Mouse (Mus musculus) stomach, embryonic 14.5 days (tissue): Measurements from ENCODE around the gene Vapa. TPM values are rescaled to one million over a fixed set of nuclear protein-coding genes. Genes with fewer than 3 reads are reported as not detected.
"Not testable (repeated sequence)": the region's sequence is repeated elsewhere in the genome, so short reads cannot be mapped to it uniquely, and the experiment has no call there.

Experiments
- ATAC-seq: fragments of 200-750 bp; cut with Nextera tagmentation; 2 replicates; pipeline ENCODE4 v1.8.0; 2017; ENCODE audit warnings: low read depth, moderate TSS enrichment; ENCODE audit not compliant: insufficient number of reproducible peaks, insufficient read depth, low FRiP score
- H3K27ac ChIP-seq: fragments of 300-500 bp; sonication (generic); 2 replicates; pipeline ENCODE4 v1.5.1; 2014; ENCODE audit warnings: mild to moderate bottlenecking, low read length, moderate library complexity, mixed read lengths
- H3K27me3 ChIP-seq: fragments of 300-500 bp; sonication (generic); 2 replicates; pipeline ENCODE4 v1.6.1; 2014; ENCODE audit warnings: low read length, control low read depth, mixed read lengths; ENCODE audit not compliant: control insufficient read depth, insufficient read depth
- H3K36me3 ChIP-seq: fragments of 300-500 bp; sonication (generic); 2 replicates; pipeline ENCODE4 v1.6.1; 2014; ENCODE audit warnings: mild to moderate bottlenecking, control low read depth, low read length, moderate library complexity, mixed read lengths; ENCODE audit not compliant: control insufficient read depth, insufficient read depth
- H3K4me1 ChIP-seq: fragments of 300-500 bp; sonication (generic); 2 replicates; pipeline ENCODE4 v1.6.1; 2014; ENCODE audit warnings: low read length, control low read depth, mixed read lengths; ENCODE audit not compliant: control insufficient read depth, insufficient read depth
- H3K4me2 ChIP-seq: fragments of 300-500 bp; sonication (generic); replicated peaks from 2 replicates; pipeline ENCODE4 v1.6.1; 2014; ENCODE audit warnings: low read depth, low read length, control low read depth
- H3K4me3 ChIP-seq: fragments of 300-500 bp; sonication (generic); 2 replicates; pipeline ENCODE4 v1.5.1; 2014; ENCODE audit warnings: low read depth, low read length, control low read depth
- H3K9ac ChIP-seq: fragments of 300-500 bp; sonication (generic); replicated peaks from 2 replicates; pipeline ENCODE4 v1.6.1; 2014; ENCODE audit warnings: low read depth, mild to moderate bottlenecking, control low read depth, low read length, moderate library complexity, mixed read lengths
- H3K9me3 ChIP-seq: fragments of 300-500 bp; sonication (generic); 2 replicates; pipeline ENCODE4 v1.6.1; 2016; ENCODE audit warnings: low read depth, low read length, control low read depth; ENCODE audit not compliant: control insufficient read depth
- WGBS: fragments of 180-500 bp; shearing (Covaris S2); extraction: QIAGEN DNeasy Blood & Tissue Kit; methylation state at CpG from one replicate; pipeline ENCODE4 v1.1.7; 2014; 5-methylcytosine and 5-hydroxymethylcytosine counted together
- polyA plus RNA-seq: library from polyadenylated mRNA; unstranded; fragments of >200 nt; fragmentation: Nextera tagmentation; extraction: Ambion mirVana; gene quantifications from 2 replicates; pipeline ENCODE4 v1.2.1, GENCODE M21; 2014

The Vapa gene
- polyA plus RNA-seq, 1 experiment from 2014 or later: 182 TPM

- Histone ChIP-seq H3K9ac (no peak overlapping the region), H3K36me3 (no peaks in the 10 kb centered on the region), H3K4me1 (no peaks in the 10 kb centered on the region), H3K27ac (no peak overlapping the region), H3K4me3 (no peak overlapping the region), H3K27me3 (no peaks in the 10 kb centered on the region), H3K9me3 (no peaks in the 10 kb centered on the region), H3K4me2 (no peak overlapping the region)
- WGBS: 42% methylated on average over 9 of the region's 9 CpGs
- ATAC-seq: no peak
Measured at GRCm38 (mm10) chr17:65558217-65558616, 55.1 kb downstream of the Vapa start.

GRCm38 (mm10) chr17:65557212-65557611 lies 56.1 kb downstream of the Vapa start:
- Histone ChIP-seq H3K4me3 (no peak overlapping the region), H3K4me1 (no peaks in the 10 kb centered on the region), H3K27me3 (no peaks in the 10 kb centered on the region), H3K9ac (no peak overlapping the region), H3K27ac (no peak overlapping the region), H3K36me3 (no peaks in the 10 kb centered on the region), H3K9me3 (no peaks in the 10 kb centered on the region), H3K4me2 (no peak overlapping the region)
- ATAC-seq: no peak
- WGBS: 76% methylated on average over 6 of the region's 6 CpGs

- ATAC-seq: no peak
- 60% methylated on average over 10 of the region's 10 CpGs for WGBS
- Histone ChIP-seq H3K9me3 (no peaks in the 10 kb centered on the region), H3K4me3 (no peak overlapping the region), H3K4me2 (no peak overlapping the region), H3K27ac (no peak overlapping the region), H3K9ac (no peak overlapping the region), H3K4me1 (no peaks in the 10 kb centered on the region), H3K27me3 (no peaks in the 10 kb centered on the region), H3K36me3 (no peaks in the 10 kb centered on the region)
Measured at GRCm38 (mm10) chr17:65556798-65557197, 56.6 kb downstream of the Vapa start.

GRCm38 (mm10) chr17:65552426-65552997 lies 60.8 kb downstream of the Vapa start:
- Histone ChIP-seq H3K4me3 (no peak overlapping the region), H3K4me2 (no peak overlapping the region), H3K9me3 (no peaks in the 10 kb centered on the region), H3K9ac (no peak overlapping the region), H3K27me3 (no peaks in the 10 kb centered on the region), H3K4me1 (no peaks in the 10 kb centered on the region), H3K27ac (no peak overlapping the region), H3K36me3 (no peaks in the 10 kb centered on the region)
- WGBS: 51% methylated on average over 12 of the region's 12 CpGs
- no peak for ATAC-seq

- H3K4me2 ChIP-seq: no peak overlapping the region
- no peaks in the 10 kb centered on the region for H3K27me3 ChIP-seq
- H3K36me3 ChIP-seq: no peaks in the 10 kb centered on the region
- no peak for ATAC-seq
- H3K9ac ChIP-seq: no peak overlapping the region
- H3K4me1 ChIP-seq: no peaks in the 10 kb centered on the region
- H3K9me3 ChIP-seq: no peaks in the 10 kb centered on the region
- H3K4me3 ChIP-seq: no peak overlapping the region
- WGBS: 87% methylated on average over 4 of the region's 4 CpGs
- no peak overlapping the region for H3K27ac ChIP-seq
Measured at GRCm38 (mm10) chr17:65550357-65550756, 63.0 kb downstream of the Vapa start.

- Histone ChIP-seq H3K27me3 (no peaks in the 10 kb centered on the region), H3K4me3 (no peak overlapping the region), H3K36me3 (no peaks in the 10 kb centered on the region), H3K4me1 (no peaks in the 10 kb centered on the region), H3K9me3 (no peaks in the 10 kb centered on the region), H3K4me2 (no peak overlapping the region), H3K9ac (no peak overlapping the region), H3K27ac (no peak overlapping the region)
- ATAC-seq: no peak
- WGBS: 50% methylated on average over 18 of the region's 18 CpGs
Measured at GRCm38 (mm10) chr17:65548698-65549365, 64.5 kb downstream of the Vapa start.

GRCm38 (mm10) chr17:65546221-65546620 lies 67.1 kb downstream of the Vapa start:
- not testable (repeated sequence) for H3K9ac ChIP-seq, H3K36me3 ChIP-seq, H3K27ac ChIP-seq, H3K9me3 ChIP-seq, H3K4me1 ChIP-seq, H3K27me3 ChIP-seq, H3K4me2 ChIP-seq, ATAC-seq, H3K4me3 ChIP-seq
- WGBS: 90% methylated on average over 4 of the region's 4 CpGs

- ATAC-seq: peak; percentile 61; the same call in 1 of the 2 replicates
- no peaks in the 10 kb centered on the region for H3K27me3 ChIP-seq
- no peaks in the 10 kb centered on the region for H3K9me3 ChIP-seq
- H3K4me1 ChIP-seq: no peaks in the 10 kb centered on the region
- WGBS: 20% methylated on average over 26 of the region's 26 CpGs
- peak within 1 kb of the TSS; percentile 10 for H3K4me3 ChIP-seq
- H3K36me3 ChIP-seq: no peaks in the 10 kb centered on the region
- H3K4me2 ChIP-seq: peak within 1 kb of the TSS; percentile 42
- no peak within 1 kb of the TSS for H3K9ac ChIP-seq
- H3K27ac ChIP-seq: no peak within 1 kb of the TSS
Measured at GRCm38 (mm10) chr17:65540441-65541272, 72.7 kb downstream of the Vapa start, which contains the start of gene Tmem232. Gene Tmem232, minus strand, starts transcription at chr17:65540782.
